In the genomic region with DNA sequence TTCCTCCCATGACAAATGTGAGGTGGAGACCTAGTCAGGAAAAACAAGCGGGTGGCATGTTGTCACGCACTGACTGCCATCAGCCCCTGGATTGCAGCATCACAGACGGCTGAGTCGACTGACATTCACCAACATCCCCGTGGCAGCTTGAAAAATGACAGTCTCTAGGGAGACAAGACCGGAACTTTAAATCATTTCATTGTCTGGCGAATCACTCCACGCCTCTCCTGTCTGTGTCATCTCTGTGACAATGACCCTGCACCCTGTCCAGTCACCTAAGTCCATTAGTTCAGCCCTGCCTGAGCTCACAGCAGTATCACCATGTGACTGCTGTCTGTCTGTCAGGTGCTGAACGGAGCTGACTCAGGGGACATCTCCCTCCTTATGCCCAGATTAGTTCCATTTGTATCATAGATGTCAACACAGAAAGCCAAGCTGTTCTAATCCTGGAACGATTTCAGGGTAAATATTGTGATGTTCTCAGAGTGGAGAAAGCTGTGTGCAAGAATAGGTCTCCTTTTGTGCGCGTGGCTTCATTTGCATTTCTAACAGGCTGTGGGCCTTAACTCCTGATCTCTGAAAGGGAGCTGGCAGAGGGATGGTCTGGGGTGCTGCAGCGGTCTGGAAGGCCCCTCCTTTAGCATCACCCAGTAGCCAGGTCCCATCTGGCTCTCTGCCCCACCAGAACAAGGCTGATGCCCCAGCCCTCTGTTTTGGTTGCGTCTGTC, we compare ENCODE assay signal across 14 mouse cellular contexts. TPM values are rescaled to one million over a fixed set of nuclear protein-coding genes. Genes with fewer than 3 reads are reported as not detected.
DNase-seq lines count a peak whose midpoint lies in the region; ATAC-seq and TF ChIP-seq lines count a peak whose summit lies in the region.
"Had no signal": no experiment of that assay in that cellular context is flagged by ENCODE, and none has a peak within 500 bp of the region (broad histone marks: within the 10 kb centered on the region; RNA-seq: fewer than 3 reads in every experiment).

No protein-coding gene starts in this region.

- no peak for TF ChIP-seq EP300 in lung, postnatal 0 days (IDR thresholded peaks at IDR 0.05)

- H3K4me3 ChIP-seq in lung, postnatal 0 days (ENCODE audit: low read depth, low read length): no peak overlapping the region
- H3K4me3 ChIP-seq in hindbrain, postnatal 0 days (ENCODE audit: low read length): no peak overlapping the region
- no peak overlapping the region for H3K4me3 ChIP-seq in olfactory bulb, adult 2 months (ENCODE audit: insufficient read depth, low read depth, low read length)
- H3K4me3 ChIP-seq: embryonic facial prominence, embryonic 15.5 days; heart, embryonic 12.5 days had no signal

- ATAC-seq in lung, postnatal 0 days: peak; percentile 19; the same call in 1 of the 2 replicates
- peak; percentile 27; the same call in 1 of the 2 replicates for ATAC-seq in hindbrain, postnatal 0 days
- ATAC-seq: inflammation-experienced regulatory T-cells, adult 6 months; liver, postnatal 0 days had no signal

- no peaks in the 10 kb centered on the region for H3K36me3 ChIP-seq in lung, postnatal 0 days (ENCODE audit: insufficient read depth, low read length)
- no peaks in the 10 kb centered on the region for H3K36me3 ChIP-seq in hindbrain, postnatal 0 days (ENCODE audit: insufficient read depth, low read length)
- H3K36me3 ChIP-seq: embryonic facial prominence, embryonic 15.5 days; heart, embryonic 12.5 days had no signal

- no peak for TF ChIP-seq CTCF in lung, postnatal 0 days (IDR thresholded peaks at IDR 0.05)
- TF ChIP-seq CTCF in hindbrain, postnatal 0 days (IDR thresholded peaks at IDR 0.05; ENCODE audit: low read depth): no peak
- peak; percentile 10; the same call in 1 of the 2 replicates for TF ChIP-seq CTCF in olfactory bulb, adult 2 months (IDR thresholded peaks at IDR 0.05; ENCODE audit: insufficient read depth, low read depth, low read length)

- TF ChIP-seq POLR2A in olfactory bulb, adult 2 months (IDR thresholded peaks at IDR 0.05; ENCODE audit: insufficient read depth, low read depth, low read length): no peak

- no peak overlapping the region for H3K4me2 ChIP-seq in lung, postnatal 0 days (replicated peaks; ENCODE audit: low read depth, low read length)
- H3K4me2 ChIP-seq in hindbrain, postnatal 0 days (ENCODE audit: low read depth, low read length): no peak overlapping the region
- H3K4me2 ChIP-seq: embryonic facial prominence, embryonic 15.5 days; heart, embryonic 12.5 days had no signal

- no peak overlapping the region for H3K27ac ChIP-seq in lung, postnatal 0 days (ENCODE audit: low read length)
- no peak overlapping the region for H3K27ac ChIP-seq in hindbrain, postnatal 0 days
- peak overlapping the region; percentile 47 for H3K27ac ChIP-seq in olfactory bulb, adult 2 months (ENCODE audit: insufficient read depth, low read depth, low read length)
- H3K27ac ChIP-seq: embryonic facial prominence, embryonic 15.5 days had no signal

- peak; percentile 69 for DNase-seq in adrenal gland, adult 2 months
- no peak for DNase-seq in adrenal gland, adult 18-20 months (ENCODE audit: low spot score in 2 of 2)
- DNase-seq in lung, postnatal 0 days (ENCODE audit: low spot score): no peak
- no peak for DNase-seq in lung, postnatal 25 days (ENCODE audit: low spot score)
- DNase-seq in hindbrain, postnatal 0 days (ENCODE audit: low spot score): peak; percentile 44
- DNase-seq in urinary bladder, postnatal 14 days (ENCODE audit: low spot score): no peak
- DNase-seq in yolk sac, embryonic 10.5 days (ENCODE audit: low spot score): no peak
- DNase-seq: cerebellum, adult 2 months; liver, postnatal 0 days; retina, postnatal 1 day had no signal

- H3K9ac ChIP-seq in lung, postnatal 0 days (replicated peaks; ENCODE audit: low read depth): no peak overlapping the region
- H3K9ac ChIP-seq in hindbrain, postnatal 0 days (replicated peaks; ENCODE audit: low read length): no peak overlapping the region
- H3K9ac ChIP-seq: embryonic facial prominence, embryonic 15.5 days; heart, embryonic 12.5 days; liver, postnatal 0 days had no signal

- no peaks in the 10 kb centered on the region for H3K4me1 ChIP-seq in lung, postnatal 0 days (ENCODE audit: insufficient read depth, low read depth, low read length)
- H3K4me1 ChIP-seq in hindbrain, postnatal 0 days (ENCODE audit: insufficient read depth, low read length): peaks cover 4% of the 10 kb centered on the region; the same call in 1 of the 2 replicates
- H3K4me1 ChIP-seq in olfactory bulb, adult 2 months (ENCODE audit: control insufficient read depth, insufficient read depth, low read length): peaks cover 32% of the 10 kb centered on the region

- H3K27me3 ChIP-seq in lung, postnatal 0 days (replicated peaks; ENCODE audit: insufficient read depth, low read length): no peaks in the 10 kb centered on the region
- no peaks in the 10 kb centered on the region; the same call in 1 of the 2 replicates for H3K27me3 ChIP-seq in hindbrain, postnatal 0 days (ENCODE audit: insufficient read depth, low read length)
- H3K27me3 ChIP-seq: embryonic facial prominence, embryonic 15.5 days; heart, embryonic 12.5 days had no signal

- no peaks in the 10 kb centered on the region for H3K9me3 ChIP-seq in lung, postnatal 0 days (ENCODE audit: low read length)
- H3K9me3 ChIP-seq in hindbrain, postnatal 0 days (ENCODE audit: low read length): no peaks in the 10 kb centered on the region
- H3K9me3 ChIP-seq: embryonic facial prominence, embryonic 15.5 days; heart, embryonic 12.5 days had no signal

- WGBS in lung, postnatal 0 days: 53% methylated on average over 14 of the region's 14 CpGs
- WGBS in hindbrain, postnatal 0 days: 11% methylated on average over 14 of the region's 14 CpGs
- 34% methylated on average over 14 of the region's 14 CpGs for WGBS in olfactory bulb, adult 2 months

RNA-seq across cellular contexts. Expression of a gene that starts 52.0 kb away (rescaled TPM):
- 100 to 1,000 TPM; 117 to 175 TPM for total RNA-seq in adrenal gland, adult 2 months (2021)
- polyA plus RNA-seq in adrenal gland, adult 2 months (2012; rRNA removed): 140 and 161 TPM in 2 replicates
- total RNA-seq in adrenal gland, adult 18-20 months (2021): 100 to 1,000 TPM; 106 to 159 TPM
- polyA plus RNA-seq in lung, postnatal 0 days (2015; fragmentation: Nextera tagmentation; extraction: Ambion mirVana): 62.2 and 62.4 TPM in 2 replicates
- total RNA-seq in hindbrain, postnatal 0 days (2014; rRNA removed): 69.1 and 74.1 TPM in 2 replicates
- 47.0 and 47.3 TPM in 2 replicates for polyA plus RNA-seq in hindbrain, postnatal 0 days (2015; fragmentation: Nextera tagmentation; extraction: Ambion mirVana)
- not detected in 2 replicates for polyA plus RNA-seq in olfactory bulb, adult 2 months (2012; ENCODE audit: insufficient read depth, insufficient read length, low replicate concordance, missing spikeins)

Comparison
In these comparisons a context has a peak if more than half of its experiments do, and no peak if none do; other contexts are left out.
1. DNase-seq: peak in adrenal gland, adult 2 months (single experiment) and hindbrain, postnatal 0 days (single experiment); none in adrenal gland, adult 18-20 months (0 of 2), lung, postnatal 0 days (single experiment), lung, postnatal 25 days (single experiment), urinary bladder, postnatal 14 days (single experiment) and yolk sac, embryonic 10.5 days (single experiment).